Mouse (Mus musculus) Muller cell, postnatal 12 days (primary cell): ENCODE results near the gene H1f0.

Experiments used
- DNase-seq: peaks from one replicate; pipeline ENCODE4 v3.0.0-alpha.2; 2015; ENCODE audit errors: inconsistent ontology term

Gene H1f0

DNA sequence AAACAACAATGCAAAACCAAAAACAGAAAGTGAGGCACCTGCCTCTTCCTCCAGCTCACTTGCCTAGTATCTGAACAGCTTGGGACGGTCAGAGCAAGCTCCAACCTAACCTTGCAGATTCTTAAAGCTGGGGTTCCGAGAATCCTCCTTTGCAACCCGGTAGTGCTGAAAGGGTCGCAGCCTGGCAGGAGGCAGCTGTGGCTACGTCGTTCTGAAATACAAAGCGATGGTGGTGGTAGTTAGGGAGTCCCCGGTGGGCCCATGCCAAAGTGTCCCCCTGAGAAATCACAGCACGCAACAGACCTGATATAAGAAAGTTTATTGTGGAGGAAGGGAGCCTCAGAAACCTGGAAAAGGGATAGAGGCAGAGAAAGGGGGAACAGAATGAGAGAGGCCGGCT is 10.1 kb downstream of the H1f0 start:
- no peak for DNase-seq

DNA sequence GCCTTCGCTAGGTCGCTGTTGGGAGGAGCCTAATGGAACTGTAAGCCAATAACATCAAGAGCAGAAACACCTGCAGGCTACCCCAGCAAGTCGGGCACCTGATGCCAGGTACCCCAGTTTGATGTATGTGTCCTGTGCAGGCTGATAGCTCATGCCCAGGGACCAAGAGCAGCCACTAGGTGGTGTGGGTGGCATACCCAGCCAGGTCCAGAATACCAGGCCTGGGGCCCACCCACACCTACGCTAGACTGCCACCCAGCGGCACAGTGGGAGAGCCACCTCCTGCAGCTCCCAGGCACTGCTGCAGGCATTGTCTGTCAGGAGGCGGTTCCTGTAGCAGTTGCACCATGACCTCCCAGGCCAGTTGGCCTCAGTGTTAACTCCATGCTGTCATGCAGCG is 10.6 kb downstream of the H1f0 start:
- peak; percentile 74 for DNase-seq

DNA sequence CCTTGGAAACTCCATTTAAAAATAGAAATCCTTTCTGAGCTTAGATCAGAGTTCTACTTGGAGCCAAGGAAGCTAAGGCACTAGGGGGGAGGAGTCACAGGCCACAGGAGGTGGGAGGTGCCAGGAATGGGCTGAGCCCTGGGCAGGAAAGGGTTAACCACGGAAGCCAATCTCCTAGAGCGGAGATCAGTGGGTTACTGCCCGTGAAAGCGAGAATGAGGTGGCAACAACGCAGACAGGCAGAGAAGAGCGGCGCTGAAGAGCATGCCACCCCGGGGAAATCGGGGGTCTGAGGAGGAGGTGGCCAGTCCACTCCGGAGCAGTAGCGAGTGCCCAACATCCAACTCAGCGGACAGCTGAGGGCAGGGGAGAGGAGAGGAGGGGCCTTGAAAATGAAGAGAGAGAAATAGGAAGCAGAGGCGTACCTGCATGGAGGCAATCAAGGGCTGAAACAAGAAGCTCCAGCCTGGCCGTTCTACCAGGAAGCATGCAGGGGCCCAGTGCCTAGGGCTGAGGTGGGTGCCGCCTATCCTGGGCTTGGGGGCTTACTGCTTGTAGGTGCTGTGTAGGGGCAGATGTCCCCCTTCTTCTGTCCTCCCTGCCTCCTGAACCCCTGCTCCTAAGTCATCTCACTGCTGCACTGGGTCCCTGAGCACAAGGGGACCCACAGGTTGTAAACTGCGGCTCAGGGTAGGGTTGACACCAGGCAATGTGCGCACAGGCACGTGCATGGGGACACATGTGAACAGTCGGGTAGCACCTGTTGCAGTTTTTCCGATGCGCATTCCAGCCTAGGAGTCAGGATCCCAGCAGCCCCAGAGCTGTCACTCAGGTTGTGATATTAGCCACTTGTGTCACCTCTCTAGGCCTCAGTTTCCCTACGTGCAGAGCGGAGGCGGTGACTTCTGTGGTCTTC is 12.5 kb downstream of the H1f0 start:
- DNase-seq = no peak

DNA sequence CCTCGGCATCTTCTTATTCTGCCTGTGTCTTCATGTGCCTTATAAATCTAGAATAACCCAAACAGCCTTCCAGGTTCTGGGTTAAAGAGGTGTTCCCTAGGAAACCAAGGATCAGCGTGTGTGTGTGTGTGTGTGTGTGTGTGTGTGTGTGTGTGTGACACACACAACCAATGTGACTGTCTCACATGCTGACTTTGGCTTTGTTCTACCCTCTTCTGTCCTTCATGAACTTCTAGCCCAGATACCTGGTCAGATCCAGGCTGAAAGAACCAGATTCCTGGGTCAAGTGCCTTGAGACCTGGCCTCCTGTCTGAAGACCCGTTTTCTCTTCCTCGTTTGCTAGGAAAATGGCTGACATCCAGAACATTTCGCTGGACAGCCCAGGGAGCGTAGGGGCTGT is 13.3 kb downstream of the H1f0 start, which contains the start of gene Galr3:
Gene Galr3 (plus strand): TSS at position 301 of the 400 bp plus-strand sequence.
- no peak for DNase-seq

DNA sequence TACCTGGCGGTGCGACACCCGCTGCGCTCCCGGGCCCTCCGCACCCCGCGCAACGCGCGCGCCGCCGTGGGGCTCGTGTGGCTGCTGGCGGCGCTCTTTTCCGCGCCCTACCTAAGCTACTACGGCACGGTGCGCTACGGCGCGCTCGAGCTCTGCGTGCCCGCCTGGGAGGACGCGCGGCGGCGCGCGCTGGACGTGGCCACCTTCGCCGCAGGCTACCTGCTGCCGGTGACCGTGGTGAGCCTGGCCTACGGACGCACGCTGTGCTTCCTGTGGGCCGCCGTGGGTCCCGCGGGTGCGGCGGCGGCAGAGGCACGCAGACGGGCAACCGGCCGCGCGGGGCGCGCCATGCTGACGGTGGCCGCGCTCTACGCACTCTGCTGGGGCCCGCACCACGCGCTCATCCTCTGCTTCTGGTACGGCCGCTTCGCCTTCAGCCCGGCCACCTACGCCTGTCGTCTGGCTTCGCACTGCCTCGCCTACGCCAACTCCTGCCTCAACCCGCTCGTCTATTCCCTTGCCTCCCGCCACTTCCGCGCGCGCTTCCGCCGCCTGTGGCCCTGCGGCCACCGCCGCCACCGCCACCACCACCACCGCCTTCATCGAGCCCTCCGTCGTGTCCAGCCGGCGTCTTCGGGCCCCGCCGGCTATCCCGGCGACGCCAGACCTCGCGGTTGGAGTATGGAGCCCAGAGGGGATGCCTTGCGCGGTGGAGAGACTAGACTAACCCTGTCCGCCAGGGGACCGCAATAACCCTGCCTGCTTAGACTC is 14.7 kb downstream of the H1f0 start:
- peak; percentile 35 for DNase-seq

DNA sequence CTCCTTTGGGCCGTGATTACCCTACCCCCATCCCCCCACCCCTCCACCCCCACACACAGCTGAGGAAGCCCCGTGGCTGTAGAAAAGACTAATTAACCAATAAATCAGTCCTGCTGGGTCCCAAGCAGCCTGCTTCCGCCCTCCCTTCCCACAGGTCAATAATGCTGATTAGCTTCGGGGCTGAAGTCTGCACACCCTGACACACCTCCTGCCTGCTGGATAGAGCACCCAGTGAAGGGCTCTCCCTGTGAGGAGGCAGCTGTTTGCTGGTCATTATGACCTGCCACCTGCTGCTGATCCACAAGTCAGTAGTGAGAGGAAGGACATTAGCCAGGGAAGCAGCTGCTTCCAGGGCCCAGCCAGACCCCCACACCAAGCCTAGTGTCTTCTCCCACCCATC is 16.6 kb downstream of the H1f0 start:
- no peak for DNase-seq

DNA sequence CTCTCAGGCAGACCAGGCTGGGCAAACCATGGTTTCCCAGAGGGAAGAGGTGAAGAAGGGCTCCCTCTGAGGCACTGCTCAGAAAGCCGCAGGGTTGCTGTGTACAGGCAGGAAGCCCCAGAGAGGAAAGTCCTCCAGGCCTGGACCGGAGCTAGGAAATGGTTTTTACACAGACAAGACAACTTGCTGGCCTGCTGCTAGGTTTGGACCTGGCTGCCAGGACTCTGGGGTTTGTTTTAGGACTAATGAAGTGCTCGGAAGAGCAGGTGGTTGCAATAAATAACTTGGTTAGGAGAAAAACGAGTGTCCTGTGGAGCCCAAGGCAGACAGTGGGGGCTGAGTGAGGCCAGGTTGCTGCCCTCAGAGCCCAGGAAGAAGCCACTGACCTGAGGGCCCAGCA is 19.9 kb downstream of the H1f0 start:
- no peak for DNase-seq

DNA sequence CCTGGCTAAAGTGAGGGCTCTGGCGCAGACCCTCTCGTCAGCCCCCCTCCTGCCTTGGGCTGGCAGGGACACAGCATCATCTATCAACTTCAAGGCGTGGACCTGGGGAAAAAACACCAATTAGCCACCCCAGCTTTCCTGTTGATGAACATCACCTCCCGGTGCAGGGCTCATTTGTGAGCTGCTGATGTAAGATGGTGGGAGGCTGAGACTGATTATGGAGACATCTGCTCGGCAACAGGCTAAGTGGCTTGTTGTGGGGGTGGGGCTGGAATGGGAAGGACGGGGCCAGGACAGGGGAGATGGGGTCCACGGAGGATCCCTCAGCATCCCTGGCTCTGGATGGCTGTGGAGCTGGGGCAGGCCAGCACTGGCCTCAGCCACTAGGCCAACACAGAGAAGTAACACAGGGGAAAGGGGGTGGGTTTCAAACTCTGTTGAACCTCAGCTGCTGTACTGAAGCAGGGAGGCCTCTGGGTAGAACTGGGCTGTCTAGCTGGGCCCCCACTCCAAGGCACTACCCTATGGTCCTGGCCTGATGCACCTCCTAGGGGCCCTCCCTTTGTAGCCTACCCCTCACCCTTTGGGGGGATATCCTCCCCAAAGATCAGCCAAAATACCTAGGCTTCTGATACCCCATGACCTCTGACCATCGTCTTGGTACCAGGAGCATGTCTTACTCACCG is 22.1 kb downstream of the H1f0 start:
- no peak for DNase-seq

DNA sequence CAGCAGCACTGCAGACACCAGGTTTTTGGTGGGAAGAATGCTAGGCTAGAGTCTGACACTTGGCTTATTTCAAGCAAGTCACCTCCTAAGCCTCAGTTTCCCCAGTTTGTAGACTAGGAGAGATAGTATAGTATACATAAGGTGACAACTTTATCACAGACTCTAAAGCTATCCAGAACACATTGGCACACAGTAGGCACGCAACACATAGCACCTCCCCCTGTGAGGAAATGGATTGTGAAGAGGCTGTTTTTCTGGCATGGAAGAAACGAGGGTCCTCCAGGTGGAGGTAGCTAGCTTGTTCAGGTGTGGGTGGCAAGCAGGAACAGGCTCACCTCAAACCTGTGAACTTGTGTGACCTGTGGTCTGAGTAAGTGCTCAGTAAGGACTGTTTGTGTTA is 22.7 kb downstream of the H1f0 start:
- no peak for DNase-seq

DNA sequence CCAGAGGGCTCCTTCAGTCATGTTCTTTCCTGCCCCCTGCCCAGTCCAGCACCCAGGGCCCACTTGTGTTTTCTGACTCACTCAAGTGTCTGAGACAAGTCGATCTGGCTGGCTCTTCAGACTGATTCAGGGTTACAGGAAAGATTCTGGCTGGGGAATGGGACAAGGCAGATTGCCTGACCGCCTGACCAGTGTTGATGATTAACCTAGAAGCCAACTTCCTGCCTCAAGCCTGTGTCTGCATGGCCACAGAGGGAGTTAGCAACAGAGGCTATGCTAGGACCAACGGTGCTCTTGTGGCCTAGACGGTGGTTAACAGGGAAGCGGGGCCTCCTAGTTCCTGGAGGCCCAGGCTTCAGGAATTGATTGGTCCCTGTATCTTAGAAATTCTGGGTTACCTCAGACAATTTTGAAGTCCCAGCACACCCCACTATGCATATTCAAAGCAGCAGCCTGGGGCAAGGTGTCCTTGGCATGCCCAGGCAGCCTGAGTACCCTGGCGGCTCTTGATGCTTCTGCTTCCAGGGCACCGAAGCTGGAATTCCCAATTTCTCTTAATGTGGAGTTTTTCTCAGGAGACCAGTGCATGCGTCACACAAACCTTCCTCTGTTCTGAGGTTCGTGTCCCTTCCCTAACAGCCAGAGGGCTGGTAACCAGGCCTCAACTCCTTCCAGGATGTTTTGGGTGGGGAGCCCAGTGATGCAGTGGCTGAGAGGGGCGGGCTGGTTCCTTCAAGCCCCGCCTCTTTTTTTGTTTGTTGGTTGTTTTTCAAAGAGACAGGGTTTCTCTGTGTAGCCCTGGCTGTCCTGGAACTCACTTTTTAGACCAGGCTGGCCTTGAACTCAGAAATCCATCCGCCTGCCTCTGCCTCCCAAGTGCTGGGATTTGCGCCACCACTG is 23.5 kb downstream of the H1f0 start:
- peak; percentile 51 for DNase-seq

DNA sequence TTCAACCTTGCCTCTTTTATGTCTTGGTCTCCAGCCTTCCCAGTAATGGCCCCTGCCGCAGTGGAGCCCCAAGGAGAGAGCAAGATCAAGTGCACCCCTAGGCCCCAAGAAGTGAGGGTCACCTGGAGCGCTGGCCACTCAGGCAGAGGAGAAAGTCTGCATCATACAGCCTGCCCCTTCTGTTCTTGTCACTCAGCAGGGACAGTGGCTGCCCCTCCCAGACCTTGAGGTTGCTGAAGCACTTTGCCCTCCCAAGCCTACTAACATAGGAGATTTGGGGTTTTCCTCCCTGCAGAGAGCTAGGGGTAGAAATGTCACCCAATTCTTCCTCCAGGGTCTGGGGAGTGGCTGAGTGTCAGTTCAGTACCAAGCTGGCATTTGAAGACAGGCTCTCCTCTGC is 24.1 kb downstream of the H1f0 start:
- DNase-seq = no peak

DNA sequence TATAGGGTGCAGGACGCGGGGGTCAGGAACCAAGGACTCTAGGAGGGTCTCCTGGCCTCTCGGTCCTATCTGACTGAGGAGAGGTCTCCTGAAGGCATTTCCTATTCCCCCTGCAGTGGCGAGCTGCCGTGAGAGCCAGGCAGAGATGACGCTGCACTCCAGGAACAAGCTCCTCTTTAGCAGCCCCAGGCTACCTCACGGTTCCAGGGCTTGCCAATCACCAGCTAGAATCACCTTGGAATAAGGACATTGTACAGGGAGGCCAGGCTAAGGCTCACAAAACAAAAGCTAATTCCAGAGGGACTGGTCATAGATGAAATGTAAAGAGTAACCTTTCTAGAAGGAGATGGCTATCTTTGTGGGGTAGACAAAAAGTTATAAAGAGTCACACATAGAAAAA is 28.4 kb downstream of the H1f0 start:
- DNase-seq = no peak

DNA sequence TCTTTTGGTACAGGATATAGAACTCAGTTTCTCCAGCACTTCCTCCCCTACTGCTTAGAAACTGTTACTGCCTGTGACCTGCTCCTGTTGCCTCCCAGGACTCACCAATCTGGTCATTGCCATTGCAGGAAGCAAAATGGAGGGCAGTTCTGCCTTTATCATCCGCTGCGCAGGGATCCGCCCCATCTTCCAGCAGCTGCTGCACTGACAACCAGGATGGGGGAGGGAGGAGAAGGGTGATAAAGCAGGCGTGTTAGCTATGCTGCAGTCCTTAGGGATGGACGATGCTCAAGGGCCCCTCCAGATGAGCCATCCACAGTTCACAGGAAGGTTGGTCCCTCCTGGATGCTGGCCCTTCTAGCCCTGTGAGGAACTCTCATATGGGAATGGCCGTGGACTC is 29.6 kb downstream of the H1f0 start:
- no peak for DNase-seq

DNA sequence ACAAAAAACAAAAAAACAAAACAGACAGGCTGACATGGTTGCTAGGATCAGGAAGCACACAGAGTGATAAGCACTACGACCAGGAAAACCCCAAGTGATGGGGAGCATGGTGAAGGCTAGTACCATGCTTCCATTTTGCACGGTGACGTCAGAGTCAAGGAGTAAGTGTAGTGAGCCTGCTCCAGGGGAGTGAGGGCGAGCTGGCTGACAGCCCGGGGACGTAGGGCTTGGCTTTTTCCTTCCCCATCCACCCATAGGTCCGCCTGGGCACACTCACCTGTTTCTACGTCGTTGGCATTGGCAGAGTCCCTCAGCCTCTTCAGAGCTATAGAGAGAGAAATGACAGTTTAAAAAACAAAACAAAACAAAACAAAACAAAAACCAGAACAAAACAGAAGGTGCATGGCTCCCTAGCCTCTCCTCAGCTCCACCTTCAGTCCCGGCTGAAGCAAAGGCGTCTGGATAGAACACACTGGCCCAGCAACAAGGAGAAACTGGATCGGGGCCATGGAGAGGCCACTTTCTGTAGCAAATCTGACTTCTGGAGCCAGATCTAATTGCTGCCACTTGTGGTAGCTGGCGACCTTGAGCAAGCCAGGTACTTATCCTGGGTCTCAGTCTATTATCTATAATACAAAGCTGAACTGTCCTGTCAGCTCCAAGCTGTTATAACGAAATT is 32.8 kb downstream of the H1f0 start:
- no peak for DNase-seq

DNA sequence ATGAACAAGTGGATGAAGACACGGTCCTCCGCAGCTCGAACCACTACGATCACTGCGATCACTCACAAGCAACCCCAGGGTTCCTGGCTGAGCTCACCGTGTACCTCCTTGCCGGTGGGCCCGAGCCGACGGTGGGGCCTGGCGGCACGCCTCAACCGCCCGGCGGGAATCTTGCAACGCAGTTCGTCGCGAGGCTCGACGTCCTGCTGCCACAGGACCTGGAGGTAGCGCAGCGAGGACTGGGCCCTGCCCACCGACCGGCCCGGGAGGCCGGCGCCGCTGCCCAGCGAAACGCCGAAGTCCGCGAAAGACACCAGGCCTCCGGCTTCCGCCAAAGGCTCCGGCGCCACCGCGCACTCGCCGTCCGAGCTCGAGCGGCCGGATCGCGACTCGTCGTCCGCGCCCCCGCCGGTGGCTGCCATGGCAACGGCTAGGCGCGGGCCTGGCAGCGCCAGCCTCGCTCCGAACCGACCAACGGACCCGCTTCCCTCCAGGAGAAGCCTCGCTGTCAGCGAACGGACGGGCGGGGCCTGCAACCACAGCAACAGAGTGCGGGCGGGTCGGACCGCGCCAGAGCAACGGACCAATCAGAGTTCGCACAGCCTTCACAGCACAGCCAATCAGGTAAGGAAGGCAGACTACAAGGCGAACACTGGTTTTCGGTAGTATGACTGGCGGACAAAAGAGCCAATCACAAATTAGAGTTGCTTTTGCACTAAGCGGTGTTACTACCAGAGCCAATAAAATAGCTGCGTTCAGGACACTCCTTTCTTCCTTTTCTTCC is 34.3 kb downstream of the H1f0 start, which contains the start of gene Ankrd54:
Gene Ankrd54 (minus strand): TSS at position 518 of the 784 bp plus-strand sequence.
- peak; percentile 99 for DNase-seq

DNA sequence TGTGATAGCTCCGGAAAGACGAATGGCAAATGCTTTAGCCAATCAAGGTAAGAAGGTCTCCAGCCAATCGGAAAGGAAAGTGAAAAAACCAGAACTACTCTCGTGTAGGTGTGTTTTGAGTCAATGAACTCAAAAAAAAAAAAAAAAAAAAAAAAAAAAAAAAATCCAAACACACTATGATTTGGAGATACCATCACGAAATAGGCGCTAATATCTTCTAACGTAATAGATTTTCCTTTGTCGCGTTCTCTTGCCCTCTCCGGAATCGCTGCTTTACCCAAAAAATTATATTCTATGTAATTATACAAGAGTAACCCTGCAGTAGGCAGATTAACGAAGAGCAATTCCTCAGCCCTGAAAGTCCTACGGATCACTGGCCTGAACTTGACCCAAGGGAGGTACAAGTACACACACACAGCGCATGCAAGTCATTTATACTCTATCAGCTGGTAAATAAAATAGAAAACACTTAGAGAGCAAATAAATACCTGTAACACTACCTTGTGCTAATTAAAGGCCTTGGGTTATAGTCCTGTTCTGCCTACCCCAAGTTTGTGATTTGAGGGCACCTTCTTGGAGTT is 35.0 kb downstream of the H1f0 start:
- DNase-seq = no peak

DNA sequence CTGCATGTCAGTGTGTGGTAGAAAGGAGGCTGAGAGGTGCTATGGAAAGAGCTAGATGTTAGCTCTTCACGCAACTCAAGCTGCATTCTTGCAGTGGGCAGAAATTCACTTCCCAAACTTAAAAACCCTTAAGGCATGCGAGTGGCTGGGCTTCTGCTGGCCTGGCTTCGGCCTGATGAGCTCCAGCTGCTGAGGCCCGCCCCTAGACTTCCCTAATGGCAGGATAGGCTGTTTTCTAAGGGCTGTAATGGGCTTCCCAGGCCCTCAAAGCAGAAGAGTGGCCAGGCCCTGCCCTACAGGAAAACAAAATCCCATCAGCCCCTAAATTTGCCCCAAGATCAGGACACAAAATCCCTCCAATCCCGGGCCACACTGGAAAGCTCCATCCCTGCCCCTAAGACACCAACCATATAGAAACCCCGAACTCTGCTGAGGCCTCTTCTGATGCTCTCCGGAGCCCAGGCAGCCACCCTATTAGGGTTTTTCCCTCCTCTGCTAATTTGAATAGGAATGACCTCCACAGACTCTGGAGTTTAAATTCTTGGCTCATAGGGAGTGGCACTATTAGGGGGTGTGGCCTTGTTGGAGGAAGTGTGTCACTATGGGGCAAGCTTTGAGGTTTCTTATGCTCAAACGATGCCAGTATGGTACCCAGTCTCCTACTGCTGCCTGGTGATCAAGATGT is 37.0 kb downstream of the H1f0 start:
- DNase-seq = no peak

DNA sequence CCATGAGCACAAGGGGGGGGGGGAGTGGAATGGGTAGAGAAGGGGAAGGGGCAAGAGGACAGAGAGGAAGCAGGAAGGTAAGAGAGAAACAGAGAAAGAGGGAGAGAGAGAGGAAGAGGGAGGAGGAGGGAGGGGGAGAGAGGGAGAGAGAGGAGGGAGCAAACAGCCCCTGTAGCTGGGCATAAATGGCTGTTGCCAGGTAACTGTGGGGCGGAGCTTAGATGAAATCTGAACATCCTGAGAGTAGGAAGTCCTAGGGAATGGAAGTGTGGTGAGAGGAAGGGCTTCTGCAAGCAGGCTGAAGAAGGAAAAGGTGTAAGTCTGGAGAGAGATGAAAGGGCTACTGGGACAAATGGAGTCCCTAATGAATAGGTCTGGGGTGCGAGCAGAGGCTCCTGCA is 38.0 kb downstream of the H1f0 start:
- DNase-seq = no peak

DNA sequence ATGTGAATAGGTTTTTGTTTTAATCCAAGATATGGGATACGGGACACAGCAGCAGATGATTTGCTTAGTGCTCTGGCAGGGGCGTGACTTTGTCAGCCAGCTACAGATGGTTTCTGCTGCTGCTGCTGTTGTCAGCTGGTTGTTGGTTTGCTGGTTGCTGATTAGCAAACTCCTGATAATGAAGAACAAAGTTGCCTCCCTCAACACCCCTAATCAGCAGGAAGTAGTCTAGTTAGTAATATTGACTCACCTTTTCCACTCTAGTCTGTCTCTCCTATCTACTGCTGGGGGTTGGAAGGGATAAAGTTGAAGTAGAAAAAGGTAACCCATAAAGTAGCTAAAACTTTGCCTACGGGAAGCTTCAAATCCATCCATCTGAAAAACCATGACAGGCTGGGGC is 39.4 kb downstream of the H1f0 start:
- DNase-seq = no peak
